Mouse (Mus musculus): ENCODE measurements around the gene Ppil2. TPM values are rescaled to one million over a fixed set of nuclear protein-coding genes. Genes with fewer than 3 reads are reported as not detected.

Gene Ppil2
- polyA plus RNA-seq, 1 experiment from 2014 or later: 129 TPM

DNA sequence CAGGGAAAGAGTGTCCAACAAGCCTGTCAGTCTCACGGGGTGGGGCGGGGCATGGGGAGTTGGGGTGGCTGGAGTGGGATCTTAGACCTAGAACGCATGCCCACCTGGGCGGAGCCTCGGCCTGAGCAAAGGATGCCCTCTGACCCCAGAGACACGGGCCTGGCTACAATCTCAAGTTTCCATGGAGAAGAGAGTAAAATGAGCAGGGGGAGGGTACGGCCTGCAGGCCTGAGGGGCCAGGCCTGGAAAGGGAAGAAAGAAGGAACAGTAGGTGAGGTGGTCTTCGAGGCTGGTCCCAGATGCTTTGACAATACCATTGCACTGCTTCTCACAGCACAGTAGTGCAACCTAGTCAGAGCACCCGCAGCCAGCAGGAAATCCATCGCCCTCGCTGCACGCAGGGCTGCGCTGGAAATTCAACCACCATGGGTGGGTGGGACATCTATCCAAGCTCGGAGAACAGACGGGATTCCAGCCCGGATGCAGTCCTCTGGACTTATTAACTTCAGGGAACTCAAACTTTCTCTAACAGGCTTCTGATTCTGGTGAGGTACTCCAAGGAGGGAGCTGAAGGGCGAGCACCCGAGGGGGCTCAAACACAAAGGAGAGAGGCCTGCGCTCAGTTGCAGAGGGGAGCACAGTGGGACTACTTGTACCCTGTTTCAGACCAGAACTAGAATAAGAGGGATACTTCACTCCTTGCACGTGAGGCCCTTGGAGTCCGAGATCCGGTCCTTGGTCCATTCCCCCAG, 13.2 kb upstream of the Ppil2 start:
- H3K36me3 ChIP-seq (replicated peaks; ENCODE audit: control insufficient read depth, insufficient read depth, low read depth, low read length): peaks cover 10% of the 10 kb centered on the region
- peak overlapping the region; percentile 69 for H3K4me3 ChIP-seq (ENCODE audit: low read depth, low read length)
- no peaks in the 10 kb centered on the region for H3K9me3 ChIP-seq (replicated peaks; ENCODE audit: control insufficient read depth, low read length)
- peak overlapping the region; percentile 84 for H3K4me2 ChIP-seq (ENCODE audit: low read depth, low read length)
- WGBS: under 1% methylated on average over 22 of the region's 22 CpGs
- no peaks in the 10 kb centered on the region for H3K27me3 ChIP-seq (ENCODE audit: control insufficient read depth, insufficient read depth, low read length)
- ATAC-seq (replicated peaks; ENCODE audit: insufficient number of reproducible peaks, low FRiP score, low TSS enrichment, low read depth): peak; percentile 44
- H3K4me1 ChIP-seq (ENCODE audit: control insufficient read depth, insufficient read depth, low read length): peaks cover 2% of the 10 kb centered on the region; the same call in 1 of the 2 replicates
- H3K27ac ChIP-seq (replicated peaks; ENCODE audit: low read depth, low read length): peak overlapping the region; percentile 66
- H3K9ac ChIP-seq (replicated peaks; ENCODE audit: low read length): peak overlapping the region; percentile 61
- DNase-seq (ENCODE audit: low spot score): peak; percentile 81

DNA sequence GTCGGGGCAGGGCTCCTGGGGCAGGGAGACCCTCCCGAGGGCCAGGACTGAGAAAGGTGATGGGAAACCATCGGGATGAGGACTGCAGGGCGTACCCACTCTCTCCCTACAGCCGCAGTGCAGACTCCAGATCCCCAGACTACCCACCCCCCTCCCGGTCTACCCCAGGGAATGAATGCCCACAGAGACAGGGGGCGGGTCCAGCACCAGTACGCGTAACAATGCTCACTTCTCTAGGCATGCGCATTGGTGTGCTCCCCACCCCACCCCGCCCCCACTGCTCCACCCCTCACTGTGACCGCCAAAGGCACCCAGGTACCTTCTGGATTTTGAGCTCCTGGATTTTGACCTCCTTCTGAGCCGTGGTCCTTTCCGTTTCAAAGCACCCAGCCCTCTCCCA, 10.5 kb upstream of the Ppil2 start:
- no peaks in the 10 kb centered on the region for H3K27me3 ChIP-seq (ENCODE audit: control insufficient read depth, insufficient read depth, low read length)
- H3K9me3 ChIP-seq (replicated peaks; ENCODE audit: control insufficient read depth, low read length): no peaks in the 10 kb centered on the region
- DNase-seq (ENCODE audit: low spot score) (no peak), ATAC-seq (replicated peaks; ENCODE audit: insufficient number of reproducible peaks, low FRiP score, low TSS enrichment, low read depth) (no peak)
- H3K4me2 ChIP-seq (ENCODE audit: low read depth, low read length): no peak overlapping the region
- peaks cover 13% of the 10 kb centered on the region for H3K36me3 ChIP-seq (replicated peaks; ENCODE audit: control insufficient read depth, insufficient read depth, low read depth, low read length)
- H3K9ac ChIP-seq (replicated peaks; ENCODE audit: low read length): no peak overlapping the region
- no peak overlapping the region for H3K27ac ChIP-seq (replicated peaks; ENCODE audit: low read depth, low read length)
- H3K4me3 ChIP-seq (ENCODE audit: low read depth, low read length): no peak overlapping the region
- WGBS: 63% methylated on average over 14 of the region's 14 CpGs
- H3K4me1 ChIP-seq (ENCODE audit: control insufficient read depth, insufficient read depth, low read length): peaks cover 2% of the 10 kb centered on the region; the same call in 1 of the 2 replicates

- Histone ChIP-seq H3K36me3 (replicated peaks; ENCODE audit: control insufficient read depth, insufficient read depth, low read depth, low read length) (peaks cover 11% of the 10 kb centered on the region), H3K4me3 (ENCODE audit: low read depth, low read length) (no peak overlapping the region)
Measured at GRCm38 (mm10) chr16:17117309-17117799, 6.3 kb upstream of the Ppil2 start.

DNA sequence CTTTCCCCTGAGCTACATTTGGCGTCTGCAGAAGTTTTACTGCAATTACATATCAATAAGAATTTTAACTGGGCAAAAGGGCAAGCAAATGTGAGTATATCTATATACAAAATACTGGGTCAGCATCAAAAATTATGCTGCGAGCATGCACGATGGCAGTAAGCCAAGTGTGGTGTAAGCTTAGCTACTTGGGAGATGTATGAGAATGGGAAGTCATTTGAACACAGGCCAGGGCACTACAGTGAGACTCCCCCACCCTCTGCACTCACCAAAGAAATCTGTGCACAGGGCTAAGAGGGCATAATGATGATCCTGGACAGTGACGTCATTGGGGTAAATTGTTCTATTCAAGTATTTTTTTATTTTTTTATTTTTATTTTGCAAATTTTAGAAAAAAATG, 6.5 kb downstream of the Ppil2 start:
- no peak for ATAC-seq (replicated peaks; ENCODE audit: insufficient number of reproducible peaks, low FRiP score, low TSS enrichment, low read depth)
- Histone ChIP-seq H3K9ac (replicated peaks; ENCODE audit: low read length) (no peak overlapping the region), H3K4me2 (ENCODE audit: low read depth, low read length) (no peak overlapping the region), H3K9me3 (replicated peaks; ENCODE audit: control insufficient read depth, low read length) (no peaks in the 10 kb centered on the region), H3K4me1 (ENCODE audit: control insufficient read depth, insufficient read depth, low read length) (no peaks in the 10 kb centered on the region), H3K36me3 (replicated peaks; ENCODE audit: control insufficient read depth, insufficient read depth, low read depth, low read length) (peaks cover 6% of the 10 kb centered on the region; the same call in 1 of the 2 replicates), H3K4me3 (ENCODE audit: low read depth, low read length) (no peak overlapping the region), H3K27me3 (ENCODE audit: control insufficient read depth, insufficient read depth, low read length) (no peaks in the 10 kb centered on the region), H3K27ac (replicated peaks; ENCODE audit: low read depth, low read length) (no peak overlapping the region)
- WGBS: 94% methylated on average over 4 of the region's 4 CpGs
- no peak for DNase-seq (ENCODE audit: low spot score)

More at GRCm38 (mm10) chr16:17117309-17117799, 6.3 kb upstream of the Ppil2 start:
- H3K4me1 ChIP-seq (ENCODE audit: control insufficient read depth, insufficient read depth, low read length): no peaks in the 10 kb centered on the region
- 84% methylated on average over 5 of the region's 5 CpGs for WGBS
- no peak overlapping the region for H3K27ac ChIP-seq (replicated peaks; ENCODE audit: low read depth, low read length)
- H3K4me2 ChIP-seq (ENCODE audit: low read depth, low read length): no peak overlapping the region
- H3K9me3 ChIP-seq (replicated peaks; ENCODE audit: control insufficient read depth, low read length): no peaks in the 10 kb centered on the region
- no peaks in the 10 kb centered on the region for H3K27me3 ChIP-seq (ENCODE audit: control insufficient read depth, insufficient read depth, low read length)
- no peak overlapping the region for H3K9ac ChIP-seq (replicated peaks; ENCODE audit: low read length)
- DNase-seq (ENCODE audit: low spot score) (no peak), ATAC-seq (replicated peaks; ENCODE audit: insufficient number of reproducible peaks, low FRiP score, low TSS enrichment, low read depth) (no peak)

GRCm38 (mm10) chr16:17102630-17103220, 8.3 kb downstream of the Ppil2 start:
- no peak overlapping the region for H3K4me2 ChIP-seq (ENCODE audit: low read depth, low read length)
- H3K27me3 ChIP-seq (ENCODE audit: control insufficient read depth, insufficient read depth, low read length): no peaks in the 10 kb centered on the region
- no peaks in the 10 kb centered on the region for H3K9me3 ChIP-seq (replicated peaks; ENCODE audit: control insufficient read depth, low read length)
- H3K9ac ChIP-seq (replicated peaks; ENCODE audit: low read length): no peak overlapping the region
- no peak overlapping the region for H3K4me3 ChIP-seq (ENCODE audit: low read depth, low read length)
- H3K27ac ChIP-seq (replicated peaks; ENCODE audit: low read depth, low read length): no peak overlapping the region
- WGBS: 86% methylated on average over 7 of the region's 7 CpGs
- H3K36me3 ChIP-seq (replicated peaks; ENCODE audit: control insufficient read depth, insufficient read depth, low read depth, low read length): peaks cover 7% of the 10 kb centered on the region
- ATAC-seq (replicated peaks; ENCODE audit: insufficient number of reproducible peaks, low FRiP score, low TSS enrichment, low read depth): no peak
- no peaks in the 10 kb centered on the region for H3K4me1 ChIP-seq (ENCODE audit: control insufficient read depth, insufficient read depth, low read length)
- DNase-seq (ENCODE audit: low spot score): no peak

DNA sequence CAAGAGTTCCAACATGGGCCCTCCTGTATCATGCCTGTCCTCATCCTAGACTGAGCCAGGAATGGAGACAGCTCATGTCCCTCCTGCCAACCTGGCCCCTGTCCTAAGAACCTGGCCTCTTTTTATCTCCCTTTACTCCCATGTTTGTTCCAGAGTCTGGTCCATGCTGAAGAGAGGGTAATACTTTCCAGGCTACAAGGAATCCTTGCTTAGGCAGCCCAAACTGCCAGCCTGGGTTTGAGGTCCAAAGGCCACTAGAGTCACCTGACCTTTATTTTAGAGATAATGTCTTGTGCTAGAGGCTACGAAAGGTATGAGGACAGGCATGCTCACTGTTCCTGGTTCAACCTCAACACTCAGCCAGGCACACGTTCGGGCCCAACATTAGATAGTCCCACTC, 14.1 kb downstream of the Ppil2 start:
- H3K27me3 ChIP-seq (ENCODE audit: control insufficient read depth, insufficient read depth, low read length): no peaks in the 10 kb centered on the region
- no peak overlapping the region for H3K4me2 ChIP-seq (ENCODE audit: low read depth, low read length)
- no peaks in the 10 kb centered on the region for H3K9me3 ChIP-seq (replicated peaks; ENCODE audit: control insufficient read depth, low read length)
- 94% methylated on average over 3 of the region's 3 CpGs for WGBS
- H3K27ac ChIP-seq (replicated peaks; ENCODE audit: low read depth, low read length): no peak overlapping the region
- no peak overlapping the region for H3K9ac ChIP-seq (replicated peaks; ENCODE audit: low read length)
- ATAC-seq (replicated peaks; ENCODE audit: insufficient number of reproducible peaks, low FRiP score, low TSS enrichment, low read depth) (no peak), DNase-seq (ENCODE audit: low spot score) (no peak)
- no peak overlapping the region for H3K4me3 ChIP-seq (ENCODE audit: low read depth, low read length)
- no peaks in the 10 kb centered on the region for H3K4me1 ChIP-seq (ENCODE audit: control insufficient read depth, insufficient read depth, low read length)
- peaks cover 12% of the 10 kb centered on the region for H3K36me3 ChIP-seq (replicated peaks; ENCODE audit: control insufficient read depth, insufficient read depth, low read depth, low read length)

DNA sequence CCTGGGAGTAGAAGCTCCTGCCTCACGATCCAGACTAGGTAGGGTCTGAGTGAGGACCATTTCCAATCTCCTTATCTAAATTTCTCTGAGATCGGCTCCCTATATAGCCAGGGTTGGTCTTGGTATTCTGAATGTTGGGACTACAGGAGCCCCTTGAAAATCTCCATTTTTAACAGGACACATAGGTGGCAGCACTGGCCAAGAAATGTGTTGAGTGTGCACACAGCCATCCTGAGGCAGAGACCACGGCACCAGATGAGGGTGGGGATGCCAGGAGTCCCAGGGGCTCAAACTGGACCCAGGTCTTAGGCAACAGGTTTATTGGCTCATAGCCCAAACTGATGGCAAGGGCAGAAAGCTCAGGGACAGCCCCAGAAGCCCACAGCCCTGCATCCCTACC, 22.7 kb downstream of the Ppil2 start:
- H3K4me1 ChIP-seq (ENCODE audit: control insufficient read depth, insufficient read depth, low read length): no peaks in the 10 kb centered on the region
- peaks cover 16% of the 10 kb centered on the region for H3K36me3 ChIP-seq (replicated peaks; ENCODE audit: control insufficient read depth, insufficient read depth, low read depth, low read length)
- no peaks in the 10 kb centered on the region for H3K9me3 ChIP-seq (replicated peaks; ENCODE audit: control insufficient read depth, low read length)
- peak; percentile 22 for DNase-seq (ENCODE audit: low spot score)
- WGBS: 77% methylated on average over 3 of the region's 3 CpGs
- H3K4me3 ChIP-seq (ENCODE audit: low read depth, low read length): no peak overlapping the region
- no peak overlapping the region for H3K9ac ChIP-seq (replicated peaks; ENCODE audit: low read length)
- H3K4me2 ChIP-seq (ENCODE audit: low read depth, low read length): no peak overlapping the region
- no peak for ATAC-seq (replicated peaks; ENCODE audit: insufficient number of reproducible peaks, low FRiP score, low TSS enrichment, low read depth)
- H3K27me3 ChIP-seq (ENCODE audit: control insufficient read depth, insufficient read depth, low read length): no peaks in the 10 kb centered on the region
- no peak overlapping the region for H3K27ac ChIP-seq (replicated peaks; ENCODE audit: low read depth, low read length)

GRCm38 (mm10) chr16:17086669-17087193, 24.3 kb downstream of the Ppil2 start:
- no peak overlapping the region for H3K9ac ChIP-seq (replicated peaks; ENCODE audit: low read length)
- H3K27me3 ChIP-seq (ENCODE audit: control insufficient read depth, insufficient read depth, low read length): no peaks in the 10 kb centered on the region
- ATAC-seq (replicated peaks; ENCODE audit: insufficient number of reproducible peaks, low FRiP score, low TSS enrichment, low read depth) (no peak), DNase-seq (ENCODE audit: low spot score) (no peak)
- no peaks in the 10 kb centered on the region for H3K9me3 ChIP-seq (replicated peaks; ENCODE audit: control insufficient read depth, low read length)
- H3K4me1 ChIP-seq (ENCODE audit: control insufficient read depth, insufficient read depth, low read length): no peaks in the 10 kb centered on the region
- 78% methylated on average over 13 of the region's 13 CpGs for WGBS
- H3K36me3 ChIP-seq (replicated peaks; ENCODE audit: control insufficient read depth, insufficient read depth, low read depth, low read length): peaks cover 13% of the 10 kb centered on the region
- H3K4me3 ChIP-seq (ENCODE audit: low read depth, low read length): no peak overlapping the region
- H3K27ac ChIP-seq (replicated peaks; ENCODE audit: low read depth, low read length): no peak overlapping the region
- no peak overlapping the region for H3K4me2 ChIP-seq (ENCODE audit: low read depth, low read length)
